Mouse (Mus musculus) limb, embryonic 12.5 days (tissue): ENCODE measurements around the gene Tuba1b. TPM values are rescaled to one million over a fixed set of nuclear protein-coding genes. Genes with fewer than 3 reads are reported as not detected.

Experiments used
- ATAC-seq: fragments of 200-750 bp; cut with Nextera tagmentation; 2 replicates; pipeline ENCODE4 v1.8.0; 2017; ENCODE audit warnings: low read depth, moderate TSS enrichment; ENCODE audit not compliant: insufficient number of reproducible peaks, insufficient read depth, low FRiP score, low TSS enrichment
- H3K27ac ChIP-seq: fragments of 300-500 bp; sonication (generic); 2 replicates; pipeline ENCODE4 v1.5.1; 2016; ENCODE audit warnings: mild to moderate bottlenecking, moderate library complexity
- H3K27me3 ChIP-seq: fragments of 300-500 bp; sonication (generic); 2 replicates; pipeline ENCODE4 v1.6.1; 2016; ENCODE audit warnings: mild to moderate bottlenecking, moderate library complexity
- H3K36me3 ChIP-seq: fragments of 300-500 bp; sonication (generic); 2 replicates; pipeline ENCODE4 v1.6.1; 2016; ENCODE audit warnings: mild to moderate bottlenecking, moderate library complexity
- H3K4me1 ChIP-seq: fragments of 300-500 bp; sonication (generic); replicated peaks from 2 replicates; pipeline ENCODE4 v1.6.1; 2016
- H3K4me2 ChIP-seq: fragments of 300-500 bp; sonication (generic); 2 replicates; pipeline ENCODE4 v1.6.1; 2016; ENCODE audit warnings: mild to moderate bottlenecking, moderate library complexity
- H3K4me3 ChIP-seq: fragments of 300-500 bp; sonication (generic); replicated peaks from 2 replicates; pipeline ENCODE4 v1.5.1; 2016; ENCODE audit warnings: mild to moderate bottlenecking
- H3K9ac ChIP-seq: fragments of 300-500 bp; sonication (generic); replicated peaks from 2 replicates; pipeline ENCODE4 v1.6.1; 2016; ENCODE audit warnings: mild to moderate bottlenecking, moderate library complexity
- H3K9me3 ChIP-seq: fragments of 300-500 bp; sonication (generic); 2 replicates; pipeline ENCODE4 v1.6.1; 2016; ENCODE audit warnings: mild to moderate bottlenecking, moderate library complexity
- WGBS: fragments of 180-500 bp; shearing (Covaris S2); methylation state at CpG from one replicate; pipeline ENCODE4 v1.1.7; 2016; 5-methylcytosine and 5-hydroxymethylcytosine counted together
- polyA plus RNA-seq: library from polyadenylated mRNA; unstranded; fragments of >200 nt; fragmentation: Nextera tagmentation; extraction: Ambion mirVana; gene quantifications from 2 replicates; pipeline ENCODE4 v1.2.1, GENCODE M21; 2016

Gene Tuba1b
- polyA plus RNA-seq, 1 experiment from 2014 or later, result 1,695 TPM

- Histone ChIP-seq H3K27ac (no peak overlapping the region), H3K4me2 (peak overlapping the region; percentile 97), H3K4me1 (peaks cover 41% of the 10 kb centered on the region), H3K9me3 (no peaks in the 10 kb centered on the region), H3K36me3 (no peaks in the 10 kb centered on the region), H3K4me3 (peak overlapping the region; percentile 51), H3K27me3 (peaks cover 96% of the 10 kb centered on the region), H3K9ac (peak overlapping the region; percentile 58; the same call in 1 of the 2 replicates)
- 2% methylated on average over 38 of the region's 38 CpGs for WGBS
- ATAC-seq, result no peak
These were observed 39.4 kb downstream of the Tuba1b start for GRCm38 (mm10) chr15:98894746-98895634.

- no peaks in the 10 kb centered on the region for H3K36me3 ChIP-seq
- H3K4me1 ChIP-seq, result peaks cover 41% of the 10 kb centered on the region
- H3K9ac ChIP-seq, result peak within 1 kb of the TSS; percentile 60
- no peak for ATAC-seq
- peak within 1 kb of the TSS; percentile 97 for H3K4me2 ChIP-seq
- under 1% methylated on average over 77 of the region's 77 CpGs for WGBS
- H3K27ac ChIP-seq, result no peak within 1 kb of the TSS
- peaks cover 87% of the 10 kb centered on the region for H3K27me3 ChIP-seq
- H3K4me3 ChIP-seq, result peak within 1 kb of the TSS; percentile 51
- H3K9me3 ChIP-seq, result no peaks in the 10 kb centered on the region
These were observed 40.2 kb downstream of the Tuba1b start, which contains the start of gene Rhebl1 for GRCm38 (mm10) chr15:98893940-98894745. TSS of gene Rhebl1 (minus strand) at chr15:98894540.

GRCm38 (mm10) chr15:98893036-98893435, 41.3 kb downstream of the Tuba1b start:
- no peak for ATAC-seq
- Histone ChIP-seq H3K4me1 (peaks cover 35% of the 10 kb centered on the region), H3K4me3 (no peak overlapping the region), H3K4me2 (no peak overlapping the region), H3K9me3 (no peaks in the 10 kb centered on the region), H3K27ac (no peak overlapping the region), H3K27me3 (peaks cover 76% of the 10 kb centered on the region), H3K36me3 (no peaks in the 10 kb centered on the region), H3K9ac (no peak overlapping the region)
- 52% methylated on average over 4 of the region's 4 CpGs for WGBS

DNA sequence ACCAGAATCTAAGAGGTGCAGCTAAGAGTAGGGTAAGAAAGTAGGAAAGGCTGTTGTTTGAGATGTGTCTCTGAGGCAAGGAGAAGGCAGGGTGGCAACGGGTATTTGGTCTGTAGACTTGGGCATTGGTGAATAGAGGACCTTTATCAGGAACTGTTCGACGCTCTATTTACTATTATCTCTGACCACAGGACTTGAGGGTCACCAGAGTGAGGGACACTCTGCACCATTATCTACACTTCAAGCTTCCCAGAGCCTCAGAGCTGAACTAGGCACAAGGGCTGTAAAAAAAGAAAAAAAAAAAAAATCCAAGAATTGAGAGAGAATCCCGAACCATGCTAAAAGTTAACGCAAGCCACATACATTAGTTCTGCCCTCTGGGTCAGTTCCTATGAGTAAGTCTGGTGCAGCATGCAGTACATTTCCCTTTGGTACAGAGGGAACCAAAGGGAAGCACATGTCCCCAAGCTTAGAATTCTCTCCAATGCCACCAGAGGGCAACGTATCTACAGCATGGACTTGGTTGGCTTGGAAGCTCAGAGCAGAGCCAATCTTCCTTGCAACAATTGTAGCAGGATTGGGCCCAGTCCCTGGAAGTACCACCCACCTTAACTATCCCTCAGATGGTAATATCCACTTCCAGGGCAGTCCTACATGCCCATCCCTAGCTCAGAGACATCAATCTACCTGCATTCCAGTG, 42.3 kb downstream of the Tuba1b start:
- no peak overlapping the region for H3K4me2 ChIP-seq
- ATAC-seq, result 0 out of 2 replicates have a peak, but pooled peaks have one; percentile 12

DNA sequence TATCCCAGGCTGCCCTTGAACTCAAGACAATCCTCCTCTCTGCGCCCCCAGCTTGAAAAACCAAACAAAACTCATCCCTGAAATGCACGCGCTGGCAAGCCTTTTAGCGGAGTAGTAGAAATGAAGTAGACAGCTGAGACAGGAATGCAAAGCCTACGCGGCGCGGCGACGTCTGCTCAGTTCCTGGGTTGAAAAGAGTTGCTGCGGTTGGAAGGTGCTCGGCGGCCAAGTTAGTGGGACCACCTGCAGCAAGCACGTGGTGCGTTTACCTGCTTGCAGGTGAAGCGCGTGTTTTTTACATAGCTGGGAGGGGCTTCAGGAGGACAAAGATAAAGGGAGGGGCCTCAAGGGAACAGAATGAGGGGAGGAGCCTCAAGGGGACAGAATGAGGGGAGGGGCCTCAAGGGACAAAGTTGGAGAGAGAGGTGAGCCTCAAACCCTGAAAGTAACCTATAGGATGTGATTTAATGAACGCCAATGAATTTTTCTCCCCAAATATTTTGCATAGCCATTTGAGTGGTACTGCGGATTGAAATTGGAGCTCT, 43.1 kb downstream of the Tuba1b start:
- no peak overlapping the region for H3K27ac ChIP-seq
- no peak overlapping the region; the same call in 1 of the 2 replicates for H3K4me3 ChIP-seq
- H3K36me3 ChIP-seq, result no peaks in the 10 kb centered on the region
- peak overlapping the region; percentile 23; the same call in 1 of the 2 replicates for H3K4me2 ChIP-seq
- no peak for ATAC-seq
- no peak overlapping the region for H3K9ac ChIP-seq
- H3K9me3 ChIP-seq, result no peaks in the 10 kb centered on the region
- H3K4me1 ChIP-seq, result peaks cover 25% of the 10 kb centered on the region
- peaks cover 62% of the 10 kb centered on the region for H3K27me3 ChIP-seq
- WGBS, result 12% methylated on average over 19 of the region's 19 CpGs

More for the DNA sequence above, 42.3 kb downstream of the Tuba1b start:
- Histone ChIP-seq H3K9me3 (no peaks in the 10 kb centered on the region), H3K36me3 (no peaks in the 10 kb centered on the region), H3K27ac (no peak overlapping the region), H3K4me1 (peaks cover 26% of the 10 kb centered on the region), H3K27me3 (peaks cover 70% of the 10 kb centered on the region), H3K4me3 (no peak overlapping the region), H3K9ac (no peak overlapping the region)
- whole genome bisulfite sequencing, result 46% methylated on average over 6 of the region's 6 CpGs

DNA sequence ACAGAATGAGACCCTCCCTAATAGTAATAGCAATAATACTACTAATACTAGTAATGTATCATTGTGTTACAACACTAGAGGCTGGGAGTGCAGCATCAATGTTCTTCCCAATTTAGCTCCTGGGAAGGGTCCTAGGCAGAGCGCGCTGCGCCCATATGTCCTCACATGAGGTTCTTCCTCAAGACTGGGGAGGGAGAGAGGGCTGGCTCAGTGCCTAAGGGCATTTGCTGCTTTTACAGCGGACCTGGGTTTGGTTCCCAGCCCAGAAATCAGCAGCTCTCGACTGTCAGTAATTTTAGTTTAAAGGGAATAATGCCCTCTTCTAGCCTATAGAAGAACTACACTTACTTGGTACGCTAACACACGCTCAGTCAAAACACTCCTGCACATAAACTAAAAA, 46.8 kb downstream of the Tuba1b start:
- H3K9ac ChIP-seq, result no peak overlapping the region
- 81% methylated on average over 7 of the region's 7 CpGs for WGBS

DNA sequence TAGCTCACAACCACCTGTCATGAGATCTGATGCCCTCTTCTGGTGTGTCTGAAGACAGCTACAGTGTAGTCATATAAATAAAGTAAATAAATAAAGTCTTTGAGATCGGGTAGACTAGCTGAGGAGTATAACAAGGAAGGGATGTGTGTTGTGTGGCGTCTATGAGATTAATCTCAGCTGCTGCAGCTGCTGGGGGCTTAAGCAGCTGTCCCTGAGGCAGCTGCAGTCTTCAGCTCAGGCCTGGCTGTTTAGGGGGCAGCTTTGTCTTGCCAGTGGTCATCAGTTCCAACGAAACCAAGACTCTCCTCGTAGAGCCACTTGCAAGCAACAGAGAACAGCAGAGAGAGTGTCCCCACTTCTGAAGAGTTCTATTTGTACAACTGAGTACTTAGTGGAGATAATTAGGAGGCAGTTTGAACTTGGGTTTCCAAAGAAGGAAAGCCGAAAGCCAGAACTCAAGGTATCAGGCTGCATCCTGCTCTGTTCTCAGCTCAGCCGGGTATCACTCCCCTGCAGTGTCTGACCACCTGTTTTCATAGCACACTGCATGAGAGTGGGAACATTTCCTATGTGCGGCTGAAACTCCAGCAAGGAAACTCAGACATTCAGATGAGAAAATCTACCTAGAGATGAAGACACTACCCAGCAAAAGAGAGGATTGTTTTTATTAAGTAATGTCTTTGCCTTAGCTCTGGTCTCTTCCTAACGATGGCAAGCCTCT, 47.5 kb downstream of the Tuba1b start:
- Histone ChIP-seq H3K36me3 (no peaks in the 10 kb centered on the region), H3K4me3 (no peak overlapping the region), H3K27ac (no peak overlapping the region), H3K9me3 (no peaks in the 10 kb centered on the region), H3K9ac (no peak overlapping the region), H3K4me1 (no peaks in the 10 kb centered on the region), H3K4me2 (no peak overlapping the region), H3K27me3 (peaks cover 17% of the 10 kb centered on the region)
- 63% methylated on average over 8 of the region's 8 CpGs for WGBS
- no peak; the same call in 1 of the 2 replicates for ATAC-seq

More for the DNA sequence above, 46.8 kb downstream of the Tuba1b start:
- Histone ChIP-seq H3K36me3 (no peaks in the 10 kb centered on the region), H3K4me1 (no peaks in the 10 kb centered on the region), H3K4me2 (no peak overlapping the region), H3K4me3 (no peak overlapping the region), H3K9me3 (no peaks in the 10 kb centered on the region), H3K27me3 (peaks cover 24% of the 10 kb centered on the region), H3K27ac (no peak overlapping the region)
- no peak for ATAC-seq

- H3K27me3 ChIP-seq, result 0 out of 2 replicates have a peak, but pooled peaks cover 3% of the 10 kb centered on the region
- no peaks in the 10 kb centered on the region for H3K36me3 ChIP-seq
- no peak overlapping the region for H3K9ac ChIP-seq
- no peak overlapping the region for H3K4me3 ChIP-seq
- peaks cover 13% of the 10 kb centered on the region for H3K4me1 ChIP-seq
- no peaks in the 10 kb centered on the region for H3K9me3 ChIP-seq
- WGBS, result 89% methylated on average over 1 of the region's 1 CpGs
- H3K27ac ChIP-seq, result no peak overlapping the region
- no peak for ATAC-seq
- no peak overlapping the region for H3K4me2 ChIP-seq
These were observed 50.3 kb downstream of the Tuba1b start for GRCm38 (mm10) chr15:98884106-98884505.

DNA sequence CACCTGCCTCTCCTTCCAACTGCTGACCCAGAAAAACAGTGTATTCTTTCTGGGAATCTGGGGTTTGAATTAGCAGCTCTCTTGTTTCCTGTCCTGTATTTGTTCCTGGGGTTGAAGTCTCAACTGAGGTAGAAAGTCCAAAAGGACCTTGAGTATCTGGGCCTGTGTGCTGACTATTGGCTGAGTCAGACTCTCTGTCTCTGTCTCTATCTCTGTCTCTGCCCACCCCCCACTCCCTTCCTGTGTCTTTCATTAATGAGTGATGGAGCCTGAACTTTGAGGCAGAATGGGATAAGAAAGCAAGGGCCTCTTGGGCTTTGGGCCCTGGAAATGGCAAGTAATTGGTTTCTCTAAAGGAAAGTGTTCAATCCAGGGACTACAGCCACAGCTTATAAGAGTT, 50.7 kb downstream of the Tuba1b start:
- Histone ChIP-seq H3K36me3 (no peaks in the 10 kb centered on the region), H3K4me2 (no peak overlapping the region), H3K4me1 (peaks cover 13% of the 10 kb centered on the region), H3K9ac (no peak overlapping the region), H3K27me3 (0 out of 2 replicates have a peak, but pooled peaks cover 3% of the 10 kb centered on the region), H3K27ac (no peak overlapping the region), H3K9me3 (no peaks in the 10 kb centered on the region), H3K4me3 (no peak overlapping the region)
- no peak for ATAC-seq

DNA sequence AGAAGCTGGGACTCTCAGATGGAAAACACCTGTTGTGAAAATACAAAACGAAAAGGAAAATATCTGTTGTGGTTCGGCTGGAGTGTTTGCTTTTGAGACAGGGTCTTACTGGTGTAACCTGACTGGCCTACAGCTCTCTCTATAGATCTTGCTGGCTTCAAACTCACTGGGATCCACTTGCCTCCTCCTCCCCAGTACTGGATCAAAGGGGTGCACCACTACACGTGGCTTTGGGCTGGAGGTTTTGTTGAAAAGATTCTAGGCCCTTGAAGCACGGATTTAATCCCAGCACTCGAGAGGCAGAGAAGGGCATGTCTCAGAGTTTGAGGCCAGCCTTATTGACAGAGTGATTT, 52.7 kb downstream of the Tuba1b start:
- Histone ChIP-seq H3K9me3 (no peaks in the 10 kb centered on the region), H3K4me2 (peak overlapping the region; percentile 81), H3K4me3 (peak overlapping the region; percentile 70), H3K4me1 (peaks cover 13% of the 10 kb centered on the region), H3K36me3 (peaks cover 3% of the 10 kb centered on the region; the same call in 1 of the 2 replicates), H3K27ac (peak overlapping the region; percentile 68), H3K27me3 (no peaks in the 10 kb centered on the region), H3K9ac (no peak overlapping the region)
- WGBS, result 7% methylated on average over 5 of the region's 5 CpGs
- ATAC-seq, result no peak; the same call in 1 of the 2 replicates
